Mouse (Mus musculus) B cell, adult 2 months (primary cell): ENCODE measurements around the gene Krt27.

Experiments used
- DNase-seq, 2 experiments: peaks; one replicate each; pipeline ENCODE4 v3.0.0; 2022

Krt27 gene

GRCm38 (mm10) chr11:99351004-99351403 lies at the start of gene Krt27:
Krt27 (minus strand) TSS chr11:99351104.
- DNase-seq = no peak

DNA sequence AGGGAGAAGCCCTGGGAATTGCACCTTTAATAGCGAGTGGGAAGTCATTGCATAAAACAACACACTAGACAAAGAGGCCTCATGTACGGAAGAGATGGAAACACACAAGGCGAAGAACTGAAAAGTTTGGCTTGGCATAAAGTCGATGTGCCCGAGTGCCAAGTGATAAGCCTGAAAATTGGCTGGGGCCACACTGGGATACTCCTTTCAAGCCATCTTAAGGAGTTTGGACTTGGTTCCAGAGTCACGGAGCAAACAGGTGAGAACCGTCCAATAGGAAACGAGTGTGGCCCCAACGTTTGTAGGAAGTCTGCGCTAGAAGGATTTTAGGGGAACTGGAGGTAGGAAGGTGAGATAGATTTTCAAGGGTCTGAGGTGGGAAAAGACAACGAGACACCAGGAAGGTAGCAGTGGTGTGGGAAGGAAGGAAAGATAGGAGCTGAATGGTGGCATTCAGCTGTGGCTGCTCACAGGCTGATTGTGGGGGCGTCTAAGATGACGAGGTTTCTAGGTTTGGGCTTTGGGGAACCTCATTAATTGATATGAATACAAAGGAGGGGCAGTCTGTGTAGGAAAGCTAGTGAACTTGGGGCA lies 49.1 kb upstream of the Krt27 start:
- DNase-seq = no peak

DNA sequence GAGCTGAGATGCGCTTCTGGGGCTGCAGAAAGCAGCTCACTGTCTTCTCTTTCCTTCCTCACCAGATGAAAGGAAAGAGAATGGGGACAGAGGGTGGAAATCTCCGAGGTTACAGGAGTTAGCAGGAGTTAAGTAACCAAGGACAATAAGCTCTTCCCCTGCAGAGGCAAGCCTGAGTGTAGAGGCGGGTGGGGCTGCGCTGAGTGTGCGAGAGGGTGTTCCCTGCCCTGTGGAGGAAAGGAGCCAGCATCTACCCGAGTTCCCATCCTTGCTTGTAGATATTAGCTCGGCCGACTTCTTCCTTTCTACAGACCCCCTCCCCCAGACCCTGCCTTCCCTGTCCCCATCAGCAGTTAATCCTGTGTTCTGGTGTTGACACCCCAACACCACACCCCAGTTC lies 47.9 kb upstream of the Krt27 start:
- DNase-seq = no peak

- no peak for DNase-seq
Observed at GRCm38 (mm10) chr11:99398084-99398483, 47.2 kb upstream of the Krt27 start.

DNA sequence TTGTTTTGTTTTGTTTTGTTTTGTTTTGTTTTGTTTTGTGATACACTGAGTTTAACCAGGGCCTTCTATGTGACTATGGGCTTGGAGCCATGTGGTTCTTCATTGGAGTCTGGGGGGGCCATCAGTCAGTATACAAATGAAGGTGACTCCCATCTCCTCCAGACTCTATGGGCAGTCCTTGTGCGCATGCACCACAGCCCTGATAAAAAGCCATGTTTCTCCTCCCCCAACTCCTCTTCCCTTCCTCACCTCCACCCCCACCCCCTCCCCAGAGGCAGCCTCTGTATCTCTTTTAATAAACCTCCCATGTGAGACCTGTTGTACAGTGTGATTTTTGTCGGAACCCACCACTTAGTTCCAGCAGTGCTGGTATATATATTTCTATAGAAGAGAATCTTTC lies 45.8 kb upstream of the Krt27 start:
- DNase-seq = no peak

GRCm38 (mm10) chr11:99396034-99396433 lies 45.1 kb upstream of the Krt27 start:
- DNase-seq = no peak

GRCm38 (mm10) chr11:99392492-99392891 lies 41.6 kb upstream of the Krt27 start:
- no peak for DNase-seq

DNA sequence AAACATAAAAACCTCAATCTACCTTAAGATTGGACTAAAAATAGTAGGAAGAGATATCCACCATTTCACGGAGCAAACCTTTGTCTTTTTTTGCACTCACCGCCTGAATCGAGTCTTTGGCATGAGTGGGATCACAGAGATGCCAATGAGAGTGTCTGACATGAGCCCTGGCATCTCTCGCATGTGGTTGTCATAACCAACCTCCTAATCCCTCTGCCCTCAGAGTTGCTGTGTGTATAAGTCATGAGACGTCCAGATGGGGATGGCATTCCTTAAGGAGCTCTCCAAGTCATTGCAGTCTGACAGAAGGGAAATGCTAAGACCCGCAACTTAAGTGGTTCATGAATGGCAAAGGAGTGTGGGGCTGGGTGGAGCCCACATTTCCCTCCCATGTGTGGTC lies 40.5 kb upstream of the Krt27 start:
- DNase-seq = no peak

GRCm38 (mm10) chr11:99390866-99391265 lies 40.0 kb upstream of the Krt27 start:
- no peak for DNase-seq

DNA sequence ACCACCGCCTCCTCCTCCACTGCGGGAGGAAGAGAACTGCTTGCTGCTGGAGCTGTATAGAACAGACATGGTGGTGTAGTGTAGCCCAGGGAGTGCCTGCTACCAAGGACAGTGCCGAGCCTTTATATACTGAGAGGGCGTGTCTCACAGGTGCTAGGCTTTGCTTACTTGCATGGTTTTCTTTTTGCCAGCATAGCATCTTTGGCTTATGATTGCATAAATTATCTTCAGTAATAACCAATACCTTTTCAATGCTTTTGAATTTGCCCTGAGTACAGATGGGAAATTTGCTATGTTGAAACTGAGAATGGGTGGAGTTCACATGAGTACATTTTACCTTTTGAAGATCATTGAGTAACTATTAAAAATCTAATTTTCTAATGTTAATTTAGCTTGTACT lies 38.4 kb upstream of the Krt27 start, which contains the start of gene Krt10:
TSS of gene Krt10 (minus strand) at position 101 of the 400 bp plus-strand sequence.
- DNase-seq = no peak

DNA sequence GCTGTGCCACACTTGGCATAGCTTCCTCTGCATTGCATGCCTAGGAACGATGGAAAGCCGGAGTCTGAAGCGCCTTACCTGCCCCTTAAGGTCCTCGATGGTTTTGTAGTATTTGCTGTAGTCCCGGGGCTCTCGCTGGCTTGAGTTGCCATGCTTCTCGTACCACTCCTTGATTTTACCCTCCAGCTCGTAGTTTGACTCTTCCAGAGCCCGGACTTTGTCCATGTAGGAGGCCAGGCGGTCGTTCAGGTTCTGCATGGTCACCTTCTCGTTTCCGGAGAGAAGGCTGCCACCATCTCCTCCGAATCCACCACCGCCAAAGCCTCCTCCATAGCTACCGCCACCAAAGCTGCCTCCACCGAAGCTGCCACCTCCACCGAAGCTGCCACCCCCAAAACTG lies 37.8 kb upstream of the Krt27 start:
- DNase-seq = no peak

DNA sequence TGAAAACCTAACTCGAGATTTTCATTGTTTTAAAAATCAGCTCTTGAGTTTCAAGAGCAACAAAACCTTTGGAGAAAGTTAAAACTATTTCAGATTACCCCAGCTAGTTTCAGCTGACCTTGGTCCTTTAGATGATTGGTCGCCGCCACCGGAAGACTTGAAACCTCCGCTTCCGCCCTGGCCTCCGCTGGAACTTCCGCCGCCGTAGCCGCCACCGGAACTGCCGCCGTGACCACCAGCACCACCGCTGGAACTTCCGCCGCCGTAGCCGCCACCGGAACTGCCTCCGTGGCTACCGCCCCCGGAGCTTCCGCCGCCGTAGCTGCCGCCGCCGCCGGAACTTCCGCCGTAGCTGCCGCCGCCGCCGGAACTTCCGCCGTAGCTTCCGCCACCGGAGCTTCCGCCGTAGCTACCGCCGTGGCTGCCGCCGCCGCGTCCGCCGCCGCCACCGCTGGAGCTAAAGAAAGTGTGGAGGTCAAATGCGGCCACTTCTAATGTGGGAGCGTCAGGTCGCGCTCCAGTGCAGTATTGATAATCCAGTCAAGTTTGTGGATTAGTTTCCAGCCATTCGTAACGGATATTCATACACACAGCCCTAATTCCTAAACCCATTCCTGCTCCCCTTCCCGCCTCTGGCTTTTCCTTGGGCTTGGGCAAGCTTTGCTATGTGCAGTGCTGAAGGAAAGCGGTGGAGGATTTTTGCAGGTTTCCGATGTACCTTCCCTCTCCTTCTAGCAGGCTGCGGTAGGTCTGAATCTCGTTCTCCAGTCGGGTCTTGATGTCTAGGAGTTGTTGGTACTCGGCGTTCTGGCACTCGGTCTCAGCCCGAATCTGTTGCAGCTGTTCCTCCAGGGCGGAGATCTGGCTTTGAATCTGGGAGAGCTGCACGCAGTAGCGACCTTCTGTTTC lies 35.2 kb upstream of the Krt27 start:
- DNase-seq = peak; percentile 82 to 83

- DNase-seq = peak; percentile 84 to 85
Observed at GRCm38 (mm10) chr11:99379568-99379967, 28.7 kb upstream of the Krt27 start.

- DNase-seq = no peak
Observed at GRCm38 (mm10) chr11:99374803-99375202, 23.9 kb upstream of the Krt27 start, which contains the start of gene Krt28. Krt28 (minus strand) TSS chr11:99374903.

- peak; percentile 18 to 25 for DNase-seq
Observed at GRCm38 (mm10) chr11:99369853-99370451, 19.0 kb upstream of the Krt27 start.

DNA sequence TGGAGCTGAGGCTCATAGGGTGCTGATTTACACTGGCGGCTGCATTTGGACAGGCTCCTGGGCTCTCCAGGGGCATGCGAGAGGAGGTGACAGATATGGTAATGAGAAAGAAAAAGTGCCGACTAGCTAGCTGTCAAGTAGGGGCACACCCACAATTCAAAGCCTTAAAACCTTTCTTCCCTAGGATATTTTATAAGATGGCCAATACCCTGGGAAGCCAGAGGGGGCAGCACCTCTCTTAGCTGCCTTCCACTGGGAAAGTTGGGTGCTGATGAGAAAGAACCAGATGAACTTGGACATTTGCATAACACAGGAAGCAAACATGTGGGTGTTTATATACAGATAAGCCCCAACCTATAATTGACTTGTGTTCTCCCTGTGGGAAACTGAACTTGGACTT lies 18.3 kb upstream of the Krt27 start:
- no peak for DNase-seq

- DNase-seq = peak; percentile 5 to 13
Observed at GRCm38 (mm10) chr11:99366791-99367190, 15.9 kb upstream of the Krt27 start.

GRCm38 (mm10) chr11:99364412-99364811 lies 13.5 kb upstream of the Krt27 start:
- DNase-seq = peak; percentile 36 to 42

DNA sequence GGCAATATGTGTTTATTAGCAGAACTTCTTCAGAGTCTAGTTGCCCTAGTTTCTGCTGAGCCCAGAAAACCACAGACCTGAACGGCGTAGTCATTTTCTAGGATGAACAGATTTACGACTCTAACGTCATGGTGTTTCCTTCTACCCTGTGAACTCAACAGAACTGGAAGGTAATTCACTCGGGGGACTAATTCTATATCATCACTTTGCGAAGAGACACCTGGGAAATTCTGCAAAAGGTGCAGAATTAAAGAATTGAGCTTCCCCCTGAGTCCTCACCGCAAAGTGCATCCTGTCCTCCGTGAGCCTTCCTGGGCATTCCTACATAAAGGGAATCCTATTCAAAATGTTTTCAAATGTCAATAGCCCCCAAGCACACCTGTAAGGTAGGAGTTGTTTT lies 10.5 kb upstream of the Krt27 start:
- no peak for DNase-seq

DNA sequence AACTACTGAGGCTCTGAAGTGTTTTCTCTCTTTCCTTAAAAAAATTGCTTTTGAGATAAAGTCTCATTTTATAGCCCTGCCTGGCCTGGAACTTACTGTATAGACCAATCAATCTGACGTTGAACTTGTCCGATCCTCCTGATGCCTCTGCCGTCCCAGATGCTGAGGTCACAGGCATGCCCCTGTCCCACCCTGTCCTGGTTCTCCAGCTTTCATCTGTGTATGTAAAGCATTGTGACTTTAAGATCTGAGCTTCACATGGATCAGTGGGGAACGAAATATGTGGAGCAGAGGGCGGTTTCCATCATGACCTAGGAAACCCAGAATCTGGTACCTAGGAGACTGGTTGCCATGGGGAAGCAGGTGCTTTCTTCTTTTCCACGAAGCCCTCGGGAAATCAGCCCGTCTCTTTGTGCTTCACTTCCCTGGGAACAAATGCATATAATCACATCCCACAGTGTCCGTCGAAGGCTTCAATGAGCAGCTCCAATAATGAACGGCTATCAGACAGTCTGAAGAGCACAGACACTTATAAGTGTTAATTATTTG lies 11.5 kb downstream of the Krt27 start:
- DNase-seq = no peak

- no peak for DNase-seq
Observed at GRCm38 (mm10) chr11:99337866-99338265, 13.0 kb downstream of the Krt27 start, which contains the start of gene Krt26. Krt26 (minus strand) TSS chr11:99337966.

GRCm38 (mm10) chr11:99333426-99333825 lies 17.5 kb downstream of the Krt27 start:
- DNase-seq = no peak

- no peak for DNase-seq
Observed at GRCm38 (mm10) chr11:99329655-99330054, 21.2 kb downstream of the Krt27 start.
